Mouse (Mus musculus) limb, embryonic 12.5 days (tissue): ENCODE data around the gene Gper1. TPM values are rescaled to one million over a fixed set of nuclear protein-coding genes. Genes with fewer than 3 reads are reported as not detected.
A peak's percentile ranks its signal among the peaks of the same experiment; 100 is the strongest.
"Not testable (repeated sequence)": the region's sequence is repeated elsewhere in the genome, so short reads cannot be mapped to it uniquely, and the experiment has no call there.

Experiments
- ATAC-seq: fragments of 200-750 bp; cut with Nextera tagmentation; 2 replicates; pipeline ENCODE4 v1.8.0; 2017; ENCODE audit warnings: low read depth, moderate TSS enrichment; ENCODE audit not compliant: insufficient number of reproducible peaks, insufficient read depth, low FRiP score, low TSS enrichment
- H3K27ac ChIP-seq: fragments of 300-500 bp; sonication (generic); 2 replicates; pipeline ENCODE4 v1.5.1; 2016; ENCODE audit warnings: mild to moderate bottlenecking, moderate library complexity
- H3K27me3 ChIP-seq: fragments of 300-500 bp; sonication (generic); 2 replicates; pipeline ENCODE4 v1.6.1; 2016; ENCODE audit warnings: mild to moderate bottlenecking, moderate library complexity
- H3K36me3 ChIP-seq: fragments of 300-500 bp; sonication (generic); 2 replicates; pipeline ENCODE4 v1.6.1; 2016; ENCODE audit warnings: mild to moderate bottlenecking, moderate library complexity
- H3K4me1 ChIP-seq: fragments of 300-500 bp; sonication (generic); replicated peaks from 2 replicates; pipeline ENCODE4 v1.6.1; 2016
- H3K4me2 ChIP-seq: fragments of 300-500 bp; sonication (generic); 2 replicates; pipeline ENCODE4 v1.6.1; 2016; ENCODE audit warnings: mild to moderate bottlenecking, moderate library complexity
- H3K4me3 ChIP-seq: fragments of 300-500 bp; sonication (generic); replicated peaks from 2 replicates; pipeline ENCODE4 v1.5.1; 2016; ENCODE audit warnings: mild to moderate bottlenecking
- H3K9ac ChIP-seq: fragments of 300-500 bp; sonication (generic); replicated peaks from 2 replicates; pipeline ENCODE4 v1.6.1; 2016; ENCODE audit warnings: mild to moderate bottlenecking, moderate library complexity
- H3K9me3 ChIP-seq: fragments of 300-500 bp; sonication (generic); 2 replicates; pipeline ENCODE4 v1.6.1; 2016; ENCODE audit warnings: mild to moderate bottlenecking, moderate library complexity
- WGBS: fragments of 180-500 bp; shearing (Covaris S2); methylation state at CpG from one replicate; pipeline ENCODE4 v1.1.7; 2016; 5-methylcytosine and 5-hydroxymethylcytosine counted together
- polyA plus RNA-seq: library from polyadenylated mRNA; unstranded; fragments of >200 nt; fragmentation: Nextera tagmentation; extraction: Ambion mirVana; gene quantifications from 2 replicates; pipeline ENCODE4 v1.2.1, GENCODE M21; 2016

Gene Gper1
- polyA plus RNA-seq, 1 experiment from 2014 or later = 1.7 TPM

DNA sequence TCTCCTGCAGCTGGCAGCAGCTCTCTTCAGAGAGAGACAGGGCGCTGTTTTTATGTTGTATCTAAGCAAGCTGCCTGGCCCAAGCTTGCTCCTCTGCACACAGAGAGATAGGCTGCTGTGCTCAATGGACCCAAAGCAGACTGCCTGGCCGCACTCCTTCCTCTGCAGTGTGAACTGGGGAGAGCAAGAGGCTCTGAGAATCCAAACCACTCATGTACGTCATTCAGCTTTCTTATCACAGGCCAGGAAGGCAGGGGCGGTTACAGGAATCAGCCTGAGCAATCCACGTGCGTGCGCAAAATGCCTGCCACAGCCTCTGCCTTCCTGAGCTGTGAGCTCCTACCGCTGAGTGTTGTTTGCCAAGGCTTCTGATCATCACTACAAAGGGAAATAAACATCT, 40.2 kb upstream of the Gper1 start:
- no peak for ATAC-seq
- Histone ChIP-seq H3K4me2 (no peak overlapping the region), H3K36me3 (no peaks in the 10 kb centered on the region), H3K9me3 (no peaks in the 10 kb centered on the region), H3K4me1 (peaks cover 53% of the 10 kb centered on the region), H3K9ac (no peak overlapping the region; the same call in 1 of the 2 replicates), H3K27me3 (no peaks in the 10 kb centered on the region; the same call in 1 of the 2 replicates), H3K27ac (peak overlapping the region; percentile 19; the same call in 1 of the 2 replicates), H3K4me3 (no peak overlapping the region)
- WGBS = 81% methylated on average over 8 of the region's 8 CpGs

DNA sequence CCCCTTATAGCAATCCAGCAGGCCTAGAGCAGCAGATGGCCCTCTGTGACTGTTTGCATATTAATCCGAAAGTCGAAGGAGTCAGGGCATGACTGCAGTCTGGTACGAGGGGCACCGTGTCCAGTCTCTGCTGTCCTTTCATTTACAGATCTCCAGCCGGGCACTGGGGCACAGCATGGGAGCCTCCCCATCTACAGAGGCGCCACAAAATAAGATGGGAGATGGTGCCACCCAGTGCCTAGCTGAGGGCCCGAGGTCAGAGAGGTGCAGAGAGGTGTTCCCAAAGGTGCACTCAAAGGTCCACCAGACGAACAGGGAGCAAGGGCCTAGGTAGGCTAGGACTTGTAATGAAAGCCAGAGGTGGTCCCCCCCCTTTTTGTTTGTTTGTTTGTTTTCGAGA, 39.7 kb upstream of the Gper1 start:
- H3K4me2 ChIP-seq = no peak overlapping the region
- no peaks in the 10 kb centered on the region for H3K9me3 ChIP-seq
- H3K4me1 ChIP-seq = peaks cover 53% of the 10 kb centered on the region
- WGBS = 84% methylated on average over 9 of the region's 9 CpGs
- H3K27ac ChIP-seq = no peak overlapping the region
- no peak overlapping the region for H3K9ac ChIP-seq
- no peak for ATAC-seq
- H3K36me3 ChIP-seq = no peaks in the 10 kb centered on the region
- no peak overlapping the region for H3K4me3 ChIP-seq
- no peaks in the 10 kb centered on the region; the same call in 1 of the 2 replicates for H3K27me3 ChIP-seq

GRCm38 (mm10) chr5:139384531-139384930, 38.4 kb upstream of the Gper1 start:
- H3K36me3 ChIP-seq = no peaks in the 10 kb centered on the region
- H3K27me3 ChIP-seq = no peaks in the 10 kb centered on the region; the same call in 1 of the 2 replicates
- H3K9me3 ChIP-seq = no peaks in the 10 kb centered on the region
- H3K4me1 ChIP-seq = peaks cover 57% of the 10 kb centered on the region
- no peak overlapping the region for H3K27ac ChIP-seq
- WGBS = 75% methylated on average over 10 of the region's 10 CpGs
- H3K9ac ChIP-seq = 0 out of 2 replicates have a peak overlapping the region, but pooled peaks have one; percentile 4
- no peak for ATAC-seq
- H3K4me3 ChIP-seq = no peak overlapping the region
- H3K4me2 ChIP-seq = no peak overlapping the region

GRCm38 (mm10) chr5:139386047-139386446, 36.9 kb upstream of the Gper1 start:
- Histone ChIP-seq H3K36me3 (no peaks in the 10 kb centered on the region), H3K9ac (no peak overlapping the region), H3K4me2 (no peak overlapping the region), H3K9me3 (no peaks in the 10 kb centered on the region), H3K4me3 (no peak overlapping the region), H3K4me1 (peaks cover 58% of the 10 kb centered on the region), H3K27ac (no peak overlapping the region), H3K27me3 (no peaks in the 10 kb centered on the region; the same call in 1 of the 2 replicates)
- 91% methylated on average over 5 of the region's 5 CpGs for WGBS
- no peak for ATAC-seq

GRCm38 (mm10) chr5:139387329-139388194, 35.4 kb upstream of the Gper1 start:
- Histone ChIP-seq H3K4me1 (peaks cover 55% of the 10 kb centered on the region), H3K27me3 (no peaks in the 10 kb centered on the region), H3K27ac (peak overlapping the region; percentile 93), H3K36me3 (peaks cover 1% of the 10 kb centered on the region; the same call in 1 of the 2 replicates), H3K9ac (peak overlapping the region; percentile 31; the same call in 1 of the 2 replicates), H3K9me3 (no peaks in the 10 kb centered on the region), H3K4me3 (no peak overlapping the region), H3K4me2 (peak overlapping the region; percentile 31)
- peak; percentile 48; the same call in 1 of the 2 replicates for ATAC-seq
- 62% methylated on average over 10 of the region's 10 CpGs for WGBS

- Histone ChIP-seq H3K27me3 (no peaks in the 10 kb centered on the region), H3K27ac (peak overlapping the region; percentile 93), H3K36me3 (peaks cover 8% of the 10 kb centered on the region; the same call in 1 of the 2 replicates), H3K4me1 (peaks cover 55% of the 10 kb centered on the region), H3K4me2 (peak overlapping the region; percentile 31), H3K9me3 (no peaks in the 10 kb centered on the region), H3K9ac (peak overlapping the region; percentile 31; the same call in 1 of the 2 replicates), H3K4me3 (no peak overlapping the region)
- no peak for ATAC-seq
- 46% methylated on average over 4 of the region's 4 CpGs for WGBS
These were observed 34.8 kb upstream of the Gper1 start for GRCm38 (mm10) chr5:139388195-139388570.

GRCm38 (mm10) chr5:139388694-139389675, 34.0 kb upstream of the Gper1 start:
- peak overlapping the region; percentile 93 for H3K27ac ChIP-seq
- WGBS = 47% methylated on average over 17 of the region's 17 CpGs
- peaks cover 9% of the 10 kb centered on the region; the same call in 1 of the 2 replicates for H3K36me3 ChIP-seq
- H3K9me3 ChIP-seq = no peaks in the 10 kb centered on the region
- no peak overlapping the region for H3K4me3 ChIP-seq
- H3K9ac ChIP-seq = peak overlapping the region; percentile 31
- H3K27me3 ChIP-seq = no peaks in the 10 kb centered on the region
- peaks cover 55% of the 10 kb centered on the region for H3K4me1 ChIP-seq
- H3K4me2 ChIP-seq = peak overlapping the region; percentile 31
- no peak for ATAC-seq

DNA sequence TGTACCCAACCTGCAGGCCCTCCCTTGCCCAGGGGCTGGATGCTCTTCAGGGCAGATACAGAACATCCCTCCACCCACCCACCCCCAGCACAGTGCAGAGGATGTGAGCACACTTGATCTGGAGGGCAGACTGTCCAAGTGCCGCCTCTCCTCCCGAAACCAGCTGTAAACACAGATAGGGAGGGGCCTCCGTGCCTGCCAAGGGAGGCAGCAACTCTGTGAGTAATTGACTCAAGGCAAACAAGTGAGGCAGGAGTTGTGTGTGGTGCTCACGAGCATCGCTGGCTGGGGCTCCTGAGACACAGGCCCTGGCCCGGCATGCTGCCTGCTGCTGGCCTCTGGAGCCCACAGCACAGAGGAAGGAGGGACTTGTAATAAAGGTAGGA, 33.3 kb upstream of the Gper1 start:
- H3K36me3 ChIP-seq = peaks cover 9% of the 10 kb centered on the region; the same call in 1 of the 2 replicates
- WGBS = 8% methylated on average over 6 of the region's 6 CpGs
- peaks cover 57% of the 10 kb centered on the region for H3K4me1 ChIP-seq
- H3K9me3 ChIP-seq = no peaks in the 10 kb centered on the region
- H3K27ac ChIP-seq = peak overlapping the region; percentile 93
- no peak for ATAC-seq
- H3K9ac ChIP-seq = peak overlapping the region; percentile 27
- H3K4me3 ChIP-seq = no peak overlapping the region
- peak overlapping the region; percentile 11; the same call in 1 of the 2 replicates for H3K4me2 ChIP-seq
- no peaks in the 10 kb centered on the region for H3K27me3 ChIP-seq

DNA sequence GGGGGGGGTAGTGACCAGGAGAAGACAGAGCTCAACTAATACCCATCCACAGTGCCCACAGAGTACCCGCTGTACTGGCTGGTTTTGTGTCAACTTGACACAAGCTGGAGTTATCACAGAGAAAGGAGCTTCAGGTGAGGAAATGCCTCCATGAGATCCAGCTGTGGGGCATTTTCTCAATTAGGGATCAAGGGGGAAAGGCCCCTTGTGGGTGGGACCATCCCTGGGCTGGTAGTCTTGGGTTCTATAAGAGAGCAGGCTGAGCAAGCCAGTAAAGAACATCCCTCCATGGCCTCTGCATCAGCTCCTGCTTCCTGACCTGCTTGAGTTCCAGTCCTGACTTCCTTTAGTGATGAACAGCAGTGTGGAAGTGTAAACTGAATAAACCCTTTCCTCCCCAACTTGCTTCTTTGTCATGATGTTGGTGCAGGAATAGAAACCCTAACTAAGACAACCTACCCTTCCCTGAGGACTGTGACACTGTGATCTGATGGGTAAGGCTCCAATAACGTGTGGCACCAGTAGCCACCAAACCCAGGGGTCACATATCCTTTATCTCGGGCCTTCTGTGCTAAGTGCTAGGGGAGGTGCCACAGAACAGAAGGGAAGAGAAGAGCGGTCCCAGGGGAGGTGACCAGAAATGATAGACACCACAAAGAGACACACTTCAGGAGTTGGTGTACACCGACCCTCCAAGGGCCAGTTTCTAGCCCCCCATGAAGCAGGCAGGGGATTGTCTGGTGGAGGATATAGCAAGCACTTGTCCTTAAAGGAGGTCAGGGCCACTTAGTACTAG, 32.4 kb upstream of the Gper1 start:
- Histone ChIP-seq H3K27ac (peak overlapping the region; percentile 93), H3K9ac (0 out of 2 replicates have a peak overlapping the region, but pooled peaks have one; percentile 27)

DNA sequence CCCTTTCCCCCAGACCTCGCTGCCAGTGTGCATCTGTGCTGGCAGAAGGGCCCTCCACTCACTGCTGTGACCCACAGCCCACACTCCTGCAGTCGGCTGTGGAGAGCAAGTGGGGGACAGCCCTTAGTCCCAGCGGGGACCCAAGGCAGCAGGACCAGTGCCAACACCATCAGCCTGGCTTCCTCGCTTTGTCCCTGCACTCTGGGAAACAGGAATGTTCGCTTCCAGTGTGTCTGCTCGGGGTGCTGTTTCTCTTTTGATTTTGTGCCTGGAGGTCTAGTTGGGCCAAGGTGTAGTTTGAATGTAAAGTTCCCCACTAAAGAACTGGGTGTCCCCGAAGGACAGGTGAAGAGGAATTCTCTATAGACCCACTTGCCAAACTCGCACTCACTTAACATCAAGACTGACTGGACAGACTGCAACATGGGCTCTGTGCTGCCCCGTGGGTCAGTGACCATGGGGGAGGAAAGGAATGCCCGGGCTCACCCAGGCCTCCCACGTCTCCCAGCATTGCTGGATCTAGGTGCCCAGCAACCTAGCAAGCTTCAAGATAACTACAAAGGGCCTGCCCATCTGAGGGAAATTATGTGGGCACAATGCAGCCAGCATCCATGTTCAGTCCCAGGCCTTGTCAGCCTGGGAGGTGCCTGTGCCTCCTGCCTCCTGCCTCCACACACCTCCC, 31.5 kb upstream of the Gper1 start:
- no peak for ATAC-seq
- peaks cover 9% of the 10 kb centered on the region; the same call in 1 of the 2 replicates for H3K36me3 ChIP-seq
- no peak overlapping the region for H3K4me3 ChIP-seq
- peak overlapping the region; percentile 53 for H3K27ac ChIP-seq
- no peaks in the 10 kb centered on the region for H3K27me3 ChIP-seq
- peaks cover 60% of the 10 kb centered on the region for H3K4me1 ChIP-seq
- H3K9ac ChIP-seq = 0 out of 2 replicates have a peak overlapping the region, but pooled peaks have one; percentile 4
- no peaks in the 10 kb centered on the region for H3K9me3 ChIP-seq
- WGBS = 81% methylated on average over 11 of the region's 11 CpGs
- H3K4me2 ChIP-seq = 0 out of 2 replicates have a peak overlapping the region, but pooled peaks have one; percentile 2

More for the DNA sequence above, 32.4 kb upstream of the Gper1 start:
- not testable (repeated sequence) for ATAC-seq, H3K36me3 ChIP-seq, H3K4me3 ChIP-seq, H3K9me3 ChIP-seq, H3K27me3 ChIP-seq
- 0 out of 2 replicates have a peak overlapping the region, but pooled peaks have one; percentile 2 for H3K4me2 ChIP-seq
- H3K4me1 ChIP-seq = peaks cover 62% of the 10 kb centered on the region
- WGBS = 78% methylated on average over 5 of the region's 5 CpGs
